ENCODE assay signal across 9 mouse cellular contexts in the genomic region with DNA sequence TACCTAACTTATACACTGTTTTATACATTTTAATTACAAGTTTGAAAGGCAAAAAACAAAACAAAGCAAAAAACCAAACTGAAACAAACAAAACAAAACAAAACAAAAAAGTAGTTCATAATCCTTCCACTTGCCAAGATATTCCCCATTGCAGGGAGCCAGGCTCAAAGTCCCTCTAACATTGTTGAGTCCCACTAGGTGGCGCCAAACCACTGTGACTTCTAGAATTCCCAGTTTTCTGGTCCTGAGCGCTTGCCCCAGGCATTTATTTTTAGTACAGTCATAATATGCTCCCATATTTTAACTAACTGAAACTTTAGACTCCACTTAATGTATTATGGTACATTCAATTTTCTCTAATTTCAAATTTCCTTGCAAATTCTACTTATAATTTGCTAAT. TPM values are rescaled to one million over a fixed set of nuclear protein-coding genes. Genes with fewer than 3 reads are reported as not detected.
DNase-seq lines count a peak whose midpoint lies in the region; ATAC-seq and TF ChIP-seq lines count a peak whose summit lies in the region.
"Had no signal": no experiment of that assay in that cellular context is flagged by ENCODE, and none has a peak within 500 bp of the region (broad histone marks: within the 10 kb centered on the region; RNA-seq: fewer than 3 reads in every experiment).

No protein-coding gene starts in this region.

- TF ChIP-seq CTCF in spleen, adult 2 months (IDR thresholded peaks at IDR 0.05; ENCODE audit: extremely low read depth, insufficient read depth, insufficient read length, insufficient replicate concordance) = peak; percentile 42; the same call in 1 of the 2 replicates
- peak; percentile 81 for TF ChIP-seq CTCF in forebrain, postnatal 0 days (IDR thresholded peaks at IDR 0.05; ENCODE audit: low read depth)

- H3K4me2 ChIP-seq in forebrain, postnatal 0 days (ENCODE audit: low read depth) = no peak overlapping the region
- H3K4me2 ChIP-seq in kidney, embryonic 14.5 days (replicated peaks; ENCODE audit: low read depth, low read length) = no peak overlapping the region
- H3K4me2 ChIP-seq in limb, embryonic 14.5 days (replicated peaks; ENCODE audit: low read depth, low read length, severe bottlenecking) = no peak overlapping the region

- no peak for DNase-seq in spleen, adult 2 months (ENCODE audit: low read depth in 1 of 2, low spot score in 2 of 2)
- DNase-seq in spleen, postnatal 36 days (ENCODE audit: low spot score in 2 of 2) = no peak
- peak; percentile 13 for DNase-seq in c-Kit-positive CD71-positive TER-119-positive erythroid progenitor cells, embryonic 14.5 days (ENCODE audit: low spot score)
- peak; percentile 86 for DNase-seq in forebrain, postnatal 0 days
- DNase-seq in limb, embryonic 14.5 days (ENCODE audit: low spot score) = peak; percentile 80
- peak; percentile 57 for DNase-seq in ovary, postnatal 36 days (ENCODE audit: low spot score)
- peak; percentile 17 to 20 for DNase-seq in urinary bladder, postnatal 36 days (ENCODE audit: low spot score in 2 of 2)

- H3K9ac ChIP-seq in forebrain, postnatal 0 days = no peak overlapping the region
- no peak overlapping the region for H3K9ac ChIP-seq in kidney, embryonic 14.5 days (ENCODE audit: low read depth, low read length)
- H3K9ac ChIP-seq in limb, embryonic 14.5 days (ENCODE audit: low read depth, low read length, severe bottlenecking) = no peak overlapping the region

- no peaks in the 10 kb centered on the region for H3K27me3 ChIP-seq in spleen, adult 2 months (ENCODE audit: control insufficient read depth, insufficient read depth, low read length)
- H3K27me3 ChIP-seq in forebrain, postnatal 0 days (ENCODE audit: insufficient read depth, low read length) = no peaks in the 10 kb centered on the region
- H3K27me3 ChIP-seq in kidney, embryonic 14.5 days (ENCODE audit: control insufficient read depth, insufficient read depth, low read length) = no peaks in the 10 kb centered on the region
- no peaks in the 10 kb centered on the region for H3K27me3 ChIP-seq in limb, embryonic 14.5 days (ENCODE audit: control insufficient read depth, insufficient read depth, low read length)

- H3K4me1 ChIP-seq in spleen, adult 2 months (ENCODE audit: control insufficient read depth, insufficient read depth, insufficient read length) = no peaks in the 10 kb centered on the region
- no peaks in the 10 kb centered on the region for H3K4me1 ChIP-seq in forebrain, postnatal 0 days (ENCODE audit: insufficient read depth)
- no peaks in the 10 kb centered on the region for H3K4me1 ChIP-seq in kidney, embryonic 14.5 days (ENCODE audit: control insufficient read depth, insufficient read depth, low read length)
- no peaks in the 10 kb centered on the region for H3K4me1 ChIP-seq in limb, embryonic 14.5 days (ENCODE audit: control insufficient read depth, insufficient read depth, low read length)

- H3K27ac ChIP-seq in spleen, adult 2 months (ENCODE audit: insufficient read depth, low read length) = no peak overlapping the region
- H3K27ac ChIP-seq in forebrain, postnatal 0 days (ENCODE audit: low read depth, low read length) = no peak overlapping the region
- no peak overlapping the region for H3K27ac ChIP-seq in kidney, embryonic 14.5 days (ENCODE audit: low read depth, low read length)
- no peak overlapping the region for H3K27ac ChIP-seq in limb, embryonic 14.5 days (replicated peaks; ENCODE audit: low read depth, low read length)

- H3K9me3 ChIP-seq in forebrain, postnatal 0 days (ENCODE audit: low read length) = no peaks in the 10 kb centered on the region
- H3K9me3 ChIP-seq in kidney, embryonic 14.5 days (ENCODE audit: control insufficient read depth, low read length) = no peaks in the 10 kb centered on the region
- H3K9me3 ChIP-seq in limb, embryonic 14.5 days (ENCODE audit: control insufficient read depth, low read length) = no peaks in the 10 kb centered on the region

- no peaks in the 10 kb centered on the region for H3K36me3 ChIP-seq in spleen, adult 2 months (ENCODE audit: control insufficient read depth, insufficient read depth, low read length)
- no peaks in the 10 kb centered on the region for H3K36me3 ChIP-seq in forebrain, postnatal 0 days (ENCODE audit: insufficient read depth)
- H3K36me3 ChIP-seq in kidney, embryonic 14.5 days (ENCODE audit: control insufficient read depth, insufficient read depth, low read length) = no peaks in the 10 kb centered on the region
- H3K36me3 ChIP-seq in limb, embryonic 14.5 days (ENCODE audit: control insufficient read depth, insufficient read depth, low read length) = no peaks in the 10 kb centered on the region

- 8% methylated on average over 2 of the region's 2 CpGs for WGBS in spleen, adult 2 months
- WGBS in forebrain, postnatal 0 days = 11% methylated on average over 2 of the region's 2 CpGs
- WGBS in kidney, embryonic 14.5 days = 18% methylated on average over 2 of the region's 2 CpGs
- 15% methylated on average over 2 of the region's 2 CpGs for WGBS in limb, embryonic 14.5 days

- no peak for TF ChIP-seq POLR2A in spleen, adult 2 months (IDR thresholded peaks at IDR 0.05; ENCODE audit: low read depth, low read length)
- TF ChIP-seq POLR2A in limb, embryonic 14.5 days (IDR thresholded peaks at IDR 0.05; ENCODE audit: borderline replicate concordance, extremely low read depth, insufficient read depth, insufficient read length) = no peak

- ATAC-seq in forebrain, postnatal 0 days = peak; percentile 85
- peak; percentile 76; the same call in 1 of the 2 replicates for ATAC-seq in kidney, embryonic 14.5 days (ENCODE audit: low FRiP score, low TSS enrichment)
- no peak for ATAC-seq in limb, embryonic 14.5 days (ENCODE audit: low FRiP score, low read depth)

- H3K4me3 ChIP-seq in spleen, adult 2 months (ENCODE audit: extremely low read depth, insufficient read depth, insufficient read length) = no peak overlapping the region
- H3K4me3 ChIP-seq in forebrain, postnatal 0 days (ENCODE audit: low read depth, low read length) = no peak overlapping the region
- H3K4me3 ChIP-seq in kidney, embryonic 14.5 days (ENCODE audit: low read length) = no peak overlapping the region
- H3K4me3 ChIP-seq in limb, embryonic 14.5 days (replicated peaks; ENCODE audit: low read length) = no peak overlapping the region
- H3K4me3 ChIP-seq: myocyte had no signal

RNA-seq across cellular contexts. Expression of a gene that starts 4.9 kb away (rescaled TPM):
- polyA plus RNA-seq in spleen, adult 2 months (2012; rRNA removed) = not detected in 2 replicates
- total RNA-seq in forebrain, postnatal 0 days (2014; rRNA removed) = not detected in 2 replicates
- polyA plus RNA-seq in forebrain, postnatal 0 days (2015; fragmentation: Nextera tagmentation; extraction: Ambion mirVana) = not detected in 2 replicates
- polyA plus RNA-seq in kidney, embryonic 14.5 days (2014; fragmentation: Nextera tagmentation; extraction: Ambion mirVana) = not detected in 2 replicates
- not detected in 2 replicates for polyA plus RNA-seq in limb, embryonic 14.5 days (2012; rRNA removed)
- polyA plus RNA-seq in limb, embryonic 14.5 days (2014; fragmentation: Nextera tagmentation; extraction: Ambion mirVana) = not detected in 2 replicates
- polyA plus RNA-seq: myocyte had no signal

RNA-seq across cellular contexts. Expression of a gene that starts 10.7 kb away (rescaled TPM):
- 0.14 and 0.18 TPM in 2 replicates for polyA plus RNA-seq in spleen, adult 2 months (2012; rRNA removed)
- total RNA-seq in forebrain, postnatal 0 days (2014; rRNA removed) = 0.23 and 0.62 TPM in 2 replicates
- polyA plus RNA-seq in forebrain, postnatal 0 days (2015; fragmentation: Nextera tagmentation; extraction: Ambion mirVana) = 0.05 and 0.21 TPM in 2 replicates
- polyA plus RNA-seq in kidney, embryonic 14.5 days (2014; fragmentation: Nextera tagmentation; extraction: Ambion mirVana) = 0.40 and 1.4 TPM in 2 replicates
- polyA plus RNA-seq in limb, embryonic 14.5 days (2012; rRNA removed) = 0.13 TPM in 2 replicates
- polyA plus RNA-seq in limb, embryonic 14.5 days (2014; fragmentation: Nextera tagmentation; extraction: Ambion mirVana) = 0.23 and 0.57 TPM in 2 replicates

RNA-seq across cellular contexts. Expression of a gene that starts 32.3 kb away (rescaled TPM):
- 0.18 and 0.34 TPM in 2 replicates for polyA plus RNA-seq in spleen, adult 2 months (2012; rRNA removed)
- total RNA-seq in forebrain, postnatal 0 days (2014; rRNA removed) = 0.23 and 0.52 TPM in 2 replicates
- polyA plus RNA-seq in forebrain, postnatal 0 days (2015; fragmentation: Nextera tagmentation; extraction: Ambion mirVana) = 0.88 and 1.0 TPM in 2 replicates
- polyA plus RNA-seq in kidney, embryonic 14.5 days (2014; fragmentation: Nextera tagmentation; extraction: Ambion mirVana) = 0.34 and 0.43 TPM in 2 replicates
- 0.76 and 0.97 TPM in 2 replicates for polyA plus RNA-seq in limb, embryonic 14.5 days (2012; rRNA removed)
- polyA plus RNA-seq in limb, embryonic 14.5 days (2014; fragmentation: Nextera tagmentation; extraction: Ambion mirVana) = 1.2 and 2.0 TPM in 2 replicates

RNA-seq across cellular contexts. Expression of a gene that starts 48.7 kb away (rescaled TPM):
- not detected in 2 replicates for polyA plus RNA-seq in spleen, adult 2 months (2012; rRNA removed)
- not detected in 2 replicates for total RNA-seq in forebrain, postnatal 0 days (2014; rRNA removed)
- polyA plus RNA-seq in forebrain, postnatal 0 days (2015; fragmentation: Nextera tagmentation; extraction: Ambion mirVana) = not detected in 2 replicates
- polyA plus RNA-seq in kidney, embryonic 14.5 days (2014; fragmentation: Nextera tagmentation; extraction: Ambion mirVana) = not detected in 2 replicates
- 0.05 and 0.13 TPM in 2 replicates for polyA plus RNA-seq in limb, embryonic 14.5 days (2012; rRNA removed)
- polyA plus RNA-seq in limb, embryonic 14.5 days (2014; fragmentation: Nextera tagmentation; extraction: Ambion mirVana) = not detected in 2 replicates
- polyA plus RNA-seq: myocyte had no signal

Comparison
In these comparisons a context has a peak if more than half of its experiments do, and no peak if none do; other contexts are left out.
1. DNase-seq: peak in c-Kit-positive CD71-positive TER-119-positive erythroid progenitor cells, embryonic 14.5 days (single experiment), forebrain, postnatal 0 days (single experiment), limb, embryonic 14.5 days (single experiment), ovary, postnatal 36 days (single experiment) and urinary bladder, postnatal 36 days (2 of 2); none in spleen, adult 2 months (0 of 2) and spleen, postnatal 36 days (0 of 2).